Mouse (Mus musculus) midbrain, postnatal 0 days (tissue): ENCODE measurements at regions not wholly inside any gene's neighbourhood (a gene's known extent, or its start where the extent isn't known, plus 50 kb on each side); places are given as distances from the start of the nearest gene placed in this dataset.

Experiments
- ATAC-seq: fragments of 200-750 bp; cut with Nextera tagmentation; 2 replicates; pipeline ENCODE4 v1.8.0; 2017; ENCODE audit warnings: moderate number of reproducible peaks, mild to moderate bottlenecking, moderate TSS enrichment, moderate library complexity; ENCODE audit not compliant: low FRiP score
- DNase-seq: peaks from one replicate; pipeline ENCODE4 v3.0.0-alpha.2; 2015; ENCODE audit warnings: low spot score
- H3K27ac ChIP-seq: fragments of 300-500 bp; sonication (generic); 2 replicates; pipeline ENCODE4 v1.5.1; 2014; ENCODE audit warnings: low read depth, mild to moderate bottlenecking, low read length, mixed read lengths
- H3K27me3 ChIP-seq: fragments of 300-500 bp; sonication (generic); 2 replicates; pipeline ENCODE4 v1.6.1; 2014; ENCODE audit warnings: low read length, control low read depth, mixed read lengths; ENCODE audit not compliant: insufficient read depth
- H3K36me3 ChIP-seq: fragments of 300-500 bp; sonication (generic); 2 replicates; pipeline ENCODE4 v1.6.1; 2014; ENCODE audit warnings: low read length, control low read depth, mixed read lengths; ENCODE audit not compliant: insufficient read depth
- H3K4me1 ChIP-seq: fragments of 300-500 bp; sonication (generic); 2 replicates; pipeline ENCODE4 v1.6.1; 2014; ENCODE audit warnings: mild to moderate bottlenecking, control low read depth, antibody characterized with exemption, low read length, mixed read lengths; ENCODE audit not compliant: insufficient read depth
- H3K4me2 ChIP-seq: fragments of 300-500 bp; sonication (generic); 2 replicates; pipeline ENCODE4 v1.6.1; 2014; ENCODE audit warnings: low read depth, mild to moderate bottlenecking, low read length, mixed read lengths; ENCODE audit not compliant: poor library complexity, severe bottlenecking
- H3K4me3 ChIP-seq: fragments of 300-500 bp; sonication (generic); 2 replicates; pipeline ENCODE4 v1.5.1; 2014; ENCODE audit warnings: low read depth, mild to moderate bottlenecking, low read length, moderate library complexity
- H3K9ac ChIP-seq: fragments of 300-500 bp; sonication (generic); replicated peaks from 2 replicates; pipeline ENCODE4 v1.6.1; 2014; ENCODE audit warnings: mild to moderate bottlenecking, low read length, moderate library complexity, mixed read lengths; ENCODE audit not compliant: poor library complexity, severe bottlenecking
- H3K9me3 ChIP-seq: fragments of 300-500 bp; sonication (generic); 2 replicates; pipeline ENCODE4 v1.6.1; 2016; ENCODE audit warnings: low read length, control low read depth
- CTCF ChIP-seq: IDR thresholded peaks from 2 replicates; pipeline ENCODE4 v1.5.1; 2016; ENCODE audit warnings: antibody characterized with exemption, mild to moderate bottlenecking
- WGBS: fragments of 180-500 bp; shearing (Covaris S2); extraction: QIAGEN DNeasy Blood & Tissue Kit; methylation state at CpG from one replicate; pipeline ENCODE4 v1.1.7; 2014; 5-methylcytosine and 5-hydroxymethylcytosine counted together

- no peaks in the 10 kb centered on the region for H3K27me3 ChIP-seq
- H3K4me1 ChIP-seq, result 0 out of 2 replicates have a peak, but pooled peaks cover 2% of the 10 kb centered on the region
- no peak overlapping the region for H3K4me2 ChIP-seq
- H3K9me3 ChIP-seq, result no peaks in the 10 kb centered on the region
- 51% methylated on average over 6 of the region's 6 CpGs for WGBS
- no peak for DNase-seq
- no peak overlapping the region for H3K27ac ChIP-seq
- no peaks in the 10 kb centered on the region for H3K36me3 ChIP-seq
- H3K9ac ChIP-seq, result no peak overlapping the region
- no peak for ATAC-seq
- TF ChIP-seq CTCF, result no peak
- H3K4me3 ChIP-seq, result no peak overlapping the region
These were observed 355.5 kb downstream of the Cdh26 start for GRCm38 (mm10) chr2:178785843-178786242.

- DNase-seq (no peak), ATAC-seq (no peak)
- Histone ChIP-seq H3K27ac (no peak overlapping the region), H3K36me3 (no peaks in the 10 kb centered on the region), H3K4me3 (no peak overlapping the region), H3K9me3 (no peaks in the 10 kb centered on the region), H3K27me3 (no peaks in the 10 kb centered on the region), H3K9ac (no peak overlapping the region), H3K4me2 (no peak overlapping the region), H3K4me1 (no peaks in the 10 kb centered on the region)
- 47% methylated on average over 3 of the region's 3 CpGs for WGBS
- no peak for TF ChIP-seq CTCF
These were observed 365.5 kb downstream of the Cdh26 start for GRCm38 (mm10) chr2:178795841-178796240.

GRCm38 (mm10) chr2:178801464-178801863 lies 371.1 kb downstream of the Cdh26 start:
- no peak overlapping the region for H3K27ac ChIP-seq
- no peak overlapping the region for H3K4me3 ChIP-seq
- no peaks in the 10 kb centered on the region for H3K9me3 ChIP-seq
- H3K4me1 ChIP-seq, result peaks cover 5% of the 10 kb centered on the region; the same call in 1 of the 2 replicates
- no peaks in the 10 kb centered on the region for H3K36me3 ChIP-seq
- DNase-seq, result no peak
- no peak overlapping the region for H3K9ac ChIP-seq
- no peak for TF ChIP-seq CTCF
- ATAC-seq, result no peak
- no peak overlapping the region for H3K4me2 ChIP-seq
- WGBS, result 57% methylated on average over 12 of the region's 12 CpGs
- no peaks in the 10 kb centered on the region for H3K27me3 ChIP-seq

GRCm38 (mm10) chr2:178805283-178805682 lies 375.0 kb downstream of the Cdh26 start:
- no peak for TF ChIP-seq CTCF
- Histone ChIP-seq H3K4me2 (no peak overlapping the region), H3K27ac (no peak overlapping the region), H3K9me3 (no peaks in the 10 kb centered on the region), H3K4me3 (no peak overlapping the region), H3K27me3 (no peaks in the 10 kb centered on the region), H3K4me1 (peaks cover 5% of the 10 kb centered on the region; the same call in 1 of the 2 replicates), H3K9ac (no peak overlapping the region), H3K36me3 (no peaks in the 10 kb centered on the region)
- no peak for ATAC-seq
- no peak for DNase-seq
- 65% methylated on average over 8 of the region's 8 CpGs for WGBS

- no peak for ATAC-seq
- no peak overlapping the region for H3K9ac ChIP-seq
- no peaks in the 10 kb centered on the region for H3K4me1 ChIP-seq
- H3K4me2 ChIP-seq, result no peak overlapping the region
- H3K27ac ChIP-seq, result no peak overlapping the region
- no peaks in the 10 kb centered on the region for H3K9me3 ChIP-seq
- H3K27me3 ChIP-seq, result no peaks in the 10 kb centered on the region
- WGBS, result 86% methylated on average over 6 of the region's 6 CpGs
- DNase-seq, result no peak
- TF ChIP-seq CTCF, result no peak
- no peak overlapping the region for H3K4me3 ChIP-seq
- H3K36me3 ChIP-seq, result no peaks in the 10 kb centered on the region
These were observed 391.2 kb downstream of the Cdh26 start for GRCm38 (mm10) chr2:178821552-178821951.

GRCm38 (mm10) chr2:178830313-178830712 lies 400.0 kb downstream of the Cdh26 start:
- DNase-seq (no peak), ATAC-seq (no peak)
- no peak overlapping the region for H3K4me2 ChIP-seq
- H3K36me3 ChIP-seq, result no peaks in the 10 kb centered on the region
- no peak overlapping the region for H3K4me3 ChIP-seq
- no peaks in the 10 kb centered on the region for H3K9me3 ChIP-seq
- H3K9ac ChIP-seq, result no peak overlapping the region
- 78% methylated on average over 3 of the region's 3 CpGs for WGBS
- TF ChIP-seq CTCF, result no peak
- no peaks in the 10 kb centered on the region for H3K27me3 ChIP-seq
- H3K27ac ChIP-seq, result no peak overlapping the region
- H3K4me1 ChIP-seq, result no peaks in the 10 kb centered on the region

- Histone ChIP-seq H3K9me3 (no peaks in the 10 kb centered on the region), H3K27me3 (no peaks in the 10 kb centered on the region), H3K4me2 (no peak overlapping the region), H3K9ac (no peak overlapping the region), H3K4me3 (no peak overlapping the region), H3K4me1 (no peaks in the 10 kb centered on the region), H3K36me3 (no peaks in the 10 kb centered on the region), H3K27ac (no peak overlapping the region)
- DNase-seq, result no peak
- no peak for ATAC-seq
- WGBS, result 83% methylated on average over 7 of the region's 7 CpGs
- TF ChIP-seq CTCF, result no peak
These were observed 404.7 kb downstream of the Cdh26 start for GRCm38 (mm10) chr2:178834986-178835385.
